Mouse (Mus musculus): ENCODE data around the gene Gm5105. TPM values are rescaled to one million over a fixed set of nuclear protein-coding genes. Genes with fewer than 3 reads are reported as not detected.

Gm5105 gene
- 0.59 TPM for polyA plus RNA-seq (2014; fragmentation: Illumina TruSeq; extraction: RNeasy Lipid Tissue Mini Kit (QIAGEN cat#74804); ENCODE audit: low replicate concordance)

GRCm38 (mm10) chr3:138067288-138067687, at the start of gene Gm5105:
Gm5105 (minus strand) TSS chr3:138067388.

DNA sequence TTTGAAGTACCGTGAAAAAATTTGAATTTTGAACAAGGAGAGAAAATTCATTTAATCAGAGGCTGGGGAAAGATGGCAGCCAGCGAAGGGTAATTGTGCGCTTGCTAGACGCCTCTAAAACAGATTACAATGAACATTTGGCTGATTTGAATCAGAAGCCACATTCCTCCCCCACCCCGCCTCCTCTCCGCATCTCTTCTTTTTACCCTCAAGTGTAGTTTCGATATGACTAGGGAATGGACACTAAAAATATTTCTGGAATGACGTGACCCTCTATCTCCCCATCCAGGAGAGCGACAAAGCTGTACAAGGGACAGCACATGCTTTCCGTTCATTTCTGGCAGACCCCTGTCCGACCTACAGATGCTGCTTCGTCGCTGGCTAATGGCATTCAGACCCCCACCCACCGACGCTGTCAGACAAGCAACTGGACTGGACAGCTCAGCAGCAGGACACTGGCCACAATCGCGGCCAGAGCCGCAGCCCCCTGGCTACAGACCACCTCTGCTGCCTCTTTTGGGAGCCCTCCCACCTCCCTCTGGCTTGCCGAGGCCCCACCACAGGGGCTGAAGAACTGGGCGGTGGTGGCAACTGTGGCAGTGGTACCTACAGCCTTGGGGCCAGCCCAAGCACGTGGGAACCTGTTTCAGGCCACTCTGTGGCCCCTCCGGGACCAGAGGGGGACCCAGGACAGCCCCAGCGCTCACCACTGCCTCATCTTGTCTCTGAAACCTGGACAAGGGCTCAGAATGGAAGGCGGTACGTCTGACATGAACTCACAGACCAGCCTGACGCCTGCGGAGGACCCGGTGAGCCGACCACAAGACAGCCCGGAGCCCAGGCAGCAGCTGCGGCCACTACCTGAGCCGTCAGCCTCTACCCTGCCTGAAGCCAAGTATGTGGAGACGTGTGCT, 2.2 kb downstream of the Gm5105 start, which contains the start of gene 1110002E22Rik:
Gene 1110002E22Rik (plus strand): TSS at position 321 of the 914 bp plus-strand sequence.

Other genes with a start within 250 kb of the Gm5105 start
- gene H2afz, start 202.9 kb downstream of the Gm5105 start, polyA plus RNA-seq (2014; fragmentation: Illumina TruSeq; extraction: RNeasy Lipid Tissue Mini Kit (QIAGEN cat#74804); ENCODE audit: low replicate concordance) = 598 TPM
- gene Dnajb14, start 199.7 kb downstream of the Gm5105 start, polyA plus RNA-seq (2014; fragmentation: Illumina TruSeq; extraction: RNeasy Lipid Tissue Mini Kit (QIAGEN cat#74804); ENCODE audit: low replicate concordance) = 17.3 TPM
- 52.2 TPM for gene Lamtor3, start 148.9 kb downstream of the Gm5105 start, polyA plus RNA-seq (2014; fragmentation: Illumina TruSeq; extraction: RNeasy Lipid Tissue Mini Kit (QIAGEN cat#74804); ENCODE audit: low replicate concordance)
- gene Dapp1, start 85.8 kb downstream of the Gm5105 start, polyA plus RNA-seq (2014; fragmentation: Illumina TruSeq; extraction: RNeasy Lipid Tissue Mini Kit (QIAGEN cat#74804); ENCODE audit: low replicate concordance) = 34.3 TPM
- gene 1110002E22Rik, start 2.3 kb downstream of the Gm5105 start, polyA plus RNA-seq (2014; fragmentation: Illumina TruSeq; extraction: RNeasy Lipid Tissue Mini Kit (QIAGEN cat#74804); ENCODE audit: low replicate concordance) = 0.11 TPM
- gene Trmt10a, start 76.1 kb upstream of the Gm5105 start, polyA plus RNA-seq (2014; fragmentation: Illumina TruSeq; extraction: RNeasy Lipid Tissue Mini Kit (QIAGEN cat#74804); ENCODE audit: low replicate concordance) = 3.4 TPM
- gene Mttp, start 77.6 kb upstream of the Gm5105 start, polyA plus RNA-seq (2014; fragmentation: Illumina TruSeq; extraction: RNeasy Lipid Tissue Mini Kit (QIAGEN cat#74804); ENCODE audit: low replicate concordance) = 1,882 TPM
- not detected for gene 4930579F01Rik, start 126.4 kb upstream of the Gm5105 start, polyA plus RNA-seq (2014; fragmentation: Illumina TruSeq; extraction: RNeasy Lipid Tissue Mini Kit (QIAGEN cat#74804); ENCODE audit: low replicate concordance)
- 3.2 TPM for gene Adh7, start 150.4 kb upstream of the Gm5105 start, polyA plus RNA-seq (2014; fragmentation: Illumina TruSeq; extraction: RNeasy Lipid Tissue Mini Kit (QIAGEN cat#74804); ENCODE audit: low replicate concordance)
- gene Adh1, start 193.6 kb upstream of the Gm5105 start, polyA plus RNA-seq (2014; fragmentation: Illumina TruSeq; extraction: RNeasy Lipid Tissue Mini Kit (QIAGEN cat#74804); ENCODE audit: low replicate concordance) = 231 TPM
- gene Adh6a, start 245.9 kb upstream of the Gm5105 start, polyA plus RNA-seq (2014; fragmentation: Illumina TruSeq; extraction: RNeasy Lipid Tissue Mini Kit (QIAGEN cat#74804); ENCODE audit: low replicate concordance) = 754 TPM